In genomic region chrX:38635638-38635931, GRCm38 (mm10) we compare ENCODE assay signal across 8 mouse cellular contexts. TPM values are rescaled to one million over a fixed set of nuclear protein-coding genes. Genes with fewer than 3 reads are reported as not detected.
DNase-seq lines count a peak whose midpoint lies in the region; ATAC-seq and TF ChIP-seq lines count a peak whose summit lies in the region.

No protein-coding gene starts in this region.

- H3K27ac ChIP-seq in gastrocnemius, adult 2 months, result peak overlapping the region; percentile 83
- H3K27ac ChIP-seq in testis, adult 2 months (ENCODE audit: control insufficient read depth, insufficient read depth, low read depth, low read length), result no peak overlapping the region; the same call in 1 of the 2 replicates
- no peak overlapping the region for H3K27ac ChIP-seq in liver, embryonic 15.5 days (replicated peaks)

- peak overlapping the region; percentile 43; the same call in 1 of the 2 replicates for H3K9ac ChIP-seq in liver, embryonic 15.5 days

- H3K4me1 ChIP-seq in testis, adult 2 months (ENCODE audit: control insufficient read depth, insufficient read depth, low read length), result no peaks in the 10 kb centered on the region
- 0 out of 2 replicates have a peak, but pooled peaks cover 5% of the 10 kb centered on the region for H3K4me1 ChIP-seq in liver, embryonic 15.5 days (replicated peaks)

- TF ChIP-seq CTCF in gastrocnemius, adult 2 months (IDR thresholded peaks at IDR 0.05), result no peak
- no peak for TF ChIP-seq CTCF in testis, adult 2 months (IDR thresholded peaks at IDR 0.05; ENCODE audit: control insufficient read depth, insufficient read depth, insufficient replicate concordance, low read depth, low read length)

- TF ChIP-seq POLR2A in testis, adult 2 months (IDR thresholded peaks at IDR 0.05; ENCODE audit: control insufficient read depth, low read depth, low read length), result no peak

- no peaks in the 10 kb centered on the region for H3K27me3 ChIP-seq in testis, adult 2 months (ENCODE audit: control insufficient read depth, insufficient read depth, low read length)
- H3K27me3 ChIP-seq in liver, embryonic 15.5 days, result no peaks in the 10 kb centered on the region

- H3K36me3 ChIP-seq in testis, adult 2 months (ENCODE audit: control insufficient read depth, insufficient read depth, low read length), result no peaks in the 10 kb centered on the region
- no peaks in the 10 kb centered on the region for H3K36me3 ChIP-seq in liver, embryonic 15.5 days (replicated peaks)

- ATAC-seq in liver, embryonic 15.5 days (ENCODE audit: insufficient read depth), result no peak

- DNase-seq in gastrocnemius, adult 2 months, result no peak
- DNase-seq in gastrocnemius, postnatal 4 days (ENCODE audit: low spot score in 2 of 2), result no peak
- no peak for DNase-seq in testis, postnatal 10 days (ENCODE audit: low spot score)
- DNase-seq in T-cell, adult 2 months (ENCODE audit: low spot score), result no peak
- no peak for DNase-seq in retina, embryonic 14.5 days (ENCODE audit: low spot score)
- DNase-seq in layer of hippocampus, adult 9-11 months, result no peak

- H3K4me3 ChIP-seq in gastrocnemius, adult 2 months, result peak overlapping the region; percentile 75
- H3K4me3 ChIP-seq in testis, adult 2 months (ENCODE audit: control insufficient read depth, low read depth, low read length), result peak overlapping the region; percentile 76; the same call in 1 of the 2 replicates
- H3K4me3 ChIP-seq in liver, embryonic 15.5 days (replicated peaks), result peak overlapping the region; percentile 73

- no peaks in the 10 kb centered on the region for H3K9me3 ChIP-seq in liver, embryonic 15.5 days (replicated peaks)

- H3K4me2 ChIP-seq in liver, embryonic 15.5 days, result peak overlapping the region; percentile 71

- intact Hi-C loops in gastrocnemius, adult 2 months (cut with DNase I), result loop anchor here (5.0 kb wide), 1 partner anchor 68 kb away; no protein-coding TSS in a partner anchor

RNA-seq across cellular contexts. Expression of gene C1galt1c1, which starts 0.7 kb away (rescaled TPM):
- 10 to 100 TPM in 1 of 2 experiments, 1 to 10 TPM in 1; 9.6 to 10.5 TPM for total RNA-seq in gastrocnemius, adult 2 months (2021)
- total RNA-seq in gastrocnemius, postnatal 4 days (2021), result 10 to 100 TPM; 14.5 to 14.6 TPM
- 1.3 and 1.7 TPM in 2 replicates for polyA plus RNA-seq in testis, adult 2 months (2012; rRNA removed)
- polyA plus RNA-seq in liver, embryonic 15.5 days (2015; fragmentation: Nextera tagmentation; extraction: Ambion mirVana), result 11.5 and 12.0 TPM in 2 replicates

RNA-seq across cellular contexts. Expression of gene Mcts1, which starts 35.2 kb away (rescaled TPM):
- total RNA-seq in gastrocnemius, adult 2 months (2021), result 10 to 100 TPM; 43.1 to 50.7 TPM
- 10 to 100 TPM; 38.4 to 45.0 TPM for total RNA-seq in gastrocnemius, postnatal 4 days (2021)
- polyA plus RNA-seq in testis, adult 2 months (2012; rRNA removed), result 2.1 and 3.0 TPM in 2 replicates
- 32.4 and 40.8 TPM in 2 replicates for polyA plus RNA-seq in liver, embryonic 15.5 days (2015; fragmentation: Nextera tagmentation; extraction: Ambion mirVana)

RNA-seq across cellular contexts. Expression of gene Cul4b, which starts 59.6 kb away (rescaled TPM):
- total RNA-seq in gastrocnemius, adult 2 months (2021), result 1 to 10 TPM; 8.3 to 9.0 TPM
- 10 to 100 TPM; 19.8 to 21.2 TPM for total RNA-seq in gastrocnemius, postnatal 4 days (2021)
- polyA plus RNA-seq in testis, adult 2 months (2012; rRNA removed), result 11.6 and 13.8 TPM in 2 replicates
- polyA plus RNA-seq in liver, embryonic 15.5 days (2015; fragmentation: Nextera tagmentation; extraction: Ambion mirVana), result 7.7 and 8.6 TPM in 2 replicates
